Mouse (Mus musculus): Measurements from ENCODE around the gene Qrfpr.

Qrfpr gene

DNA sequence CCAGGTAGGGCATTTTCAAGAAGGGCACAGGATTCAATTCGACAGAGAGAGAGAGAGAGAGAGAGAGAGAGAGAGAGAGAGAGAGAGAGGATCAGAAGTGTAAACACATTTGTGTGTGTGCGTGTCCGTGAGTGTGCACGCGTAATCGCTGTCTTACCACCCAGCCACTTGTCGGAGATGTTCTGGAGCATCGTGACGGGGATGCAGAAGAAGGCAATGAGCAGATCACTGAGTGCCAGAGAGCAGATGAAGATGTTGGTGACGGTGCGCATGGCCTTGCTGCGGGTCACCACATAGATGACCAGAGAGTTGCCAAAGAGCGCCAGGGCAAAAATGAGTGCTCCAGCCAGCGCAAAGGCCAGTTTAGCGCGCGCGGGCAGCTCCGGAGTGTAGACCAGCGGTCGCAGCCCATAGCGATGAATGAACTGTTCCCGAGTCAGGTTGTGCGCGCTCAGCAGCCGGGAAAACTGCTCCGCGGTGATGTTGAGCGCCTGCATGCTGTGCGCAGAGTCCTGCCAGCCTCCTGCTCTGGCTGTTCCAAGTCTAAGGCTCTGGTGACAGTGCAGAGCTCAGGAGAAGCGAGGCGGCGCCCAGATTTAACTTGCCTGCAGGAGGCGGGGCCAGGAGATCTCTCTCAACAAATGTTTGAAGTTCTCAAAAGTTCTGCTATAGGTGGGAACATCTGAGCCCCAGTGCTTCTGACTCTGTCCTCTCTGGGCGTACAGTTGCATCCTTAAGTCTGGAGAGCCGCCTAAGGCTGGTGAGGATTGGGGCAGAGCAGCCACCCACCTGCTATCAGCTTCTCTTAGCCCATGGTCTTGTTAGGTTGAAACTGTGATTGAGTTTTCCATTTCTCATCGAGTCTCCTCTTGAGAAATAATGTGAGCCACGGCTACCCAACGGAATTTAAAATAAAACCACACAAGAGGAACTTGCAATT, at the start of gene Qrfpr:
Gene Qrfpr (minus strand): TSS at position 571 of the 940 bp plus-strand sequence.
- no peak for DNase-seq (ENCODE audit: low read depth)

DNA sequence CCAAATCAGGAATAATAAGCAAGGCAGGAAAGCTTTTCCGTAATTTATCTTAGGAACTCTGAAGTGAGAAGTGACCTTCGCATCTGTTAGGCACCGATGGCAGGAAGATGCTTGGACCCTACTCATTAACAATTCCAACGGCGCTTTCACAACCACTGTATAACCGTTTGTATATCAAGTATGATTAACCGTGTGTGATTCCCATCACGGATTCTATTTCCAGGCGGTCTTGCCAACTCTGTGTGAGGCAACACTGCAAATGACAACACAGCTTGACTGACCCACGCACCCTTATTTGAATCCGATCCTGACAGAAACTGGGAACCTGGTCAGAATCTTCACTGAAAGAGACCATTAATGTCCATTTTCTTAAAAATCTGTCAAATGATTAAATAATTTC, 41.8 kb upstream of the Qrfpr start:
- DNase-seq (ENCODE audit: low read depth) = no peak

DNA sequence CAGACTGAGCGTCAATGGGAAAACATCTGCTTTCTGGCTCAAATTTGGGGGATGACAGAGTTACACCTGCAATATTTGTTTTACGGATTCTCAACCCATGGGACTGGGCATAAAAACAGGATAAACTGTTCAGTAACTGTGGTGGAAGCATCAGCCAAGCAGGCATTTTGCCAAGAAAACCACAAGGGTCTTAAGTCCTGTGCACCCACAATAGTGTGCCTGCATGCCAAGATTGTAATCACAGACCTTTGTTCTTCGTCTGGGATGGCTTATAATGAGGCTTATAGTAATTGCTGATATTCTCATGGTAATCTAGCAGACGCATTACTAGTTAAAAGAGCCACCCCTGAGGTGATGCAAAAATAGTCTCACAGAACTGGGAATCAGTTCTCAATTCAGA, 41.2 kb upstream of the Qrfpr start:
- DNase-seq (ENCODE audit: low read depth) = no peak

DNA sequence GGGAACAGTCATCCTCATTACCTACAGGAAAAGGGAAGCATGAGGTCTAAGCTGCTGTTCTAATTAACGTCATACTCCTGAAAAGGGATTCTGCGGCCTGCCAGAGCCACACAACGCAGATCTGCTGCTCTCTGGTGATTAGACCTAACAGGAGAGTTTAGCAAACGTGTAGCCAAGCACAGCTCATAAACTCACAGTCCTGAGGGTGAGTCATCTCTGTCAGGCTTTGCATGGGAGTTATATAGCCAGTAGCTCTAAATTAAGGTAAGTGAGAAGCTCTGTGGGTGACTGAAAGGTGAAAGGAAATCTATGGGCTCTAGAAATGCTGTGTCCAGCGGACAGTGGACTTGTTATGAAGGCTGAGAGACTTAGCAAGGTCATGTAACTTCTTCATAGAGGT, 28.5 kb upstream of the Qrfpr start:
- DNase-seq (ENCODE audit: low read depth) = no peak

DNA sequence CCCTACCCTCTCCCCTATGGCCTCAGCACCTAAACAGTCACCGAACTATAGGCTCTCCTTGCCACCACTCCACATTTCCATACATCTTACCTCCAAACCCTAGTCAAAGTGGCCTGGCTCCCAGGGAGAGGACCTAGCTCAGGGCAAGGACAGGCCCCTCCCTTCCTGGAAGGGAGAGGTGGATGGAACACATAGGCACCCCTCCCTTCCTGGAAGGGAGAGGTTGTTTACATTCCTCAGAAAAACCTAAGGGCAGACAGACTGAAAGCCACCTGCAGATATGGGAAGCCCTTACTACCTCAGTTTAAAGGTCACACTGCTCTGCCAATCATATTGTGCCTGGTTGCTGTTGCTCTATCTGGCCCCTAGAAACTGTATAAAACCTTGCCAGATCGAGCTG, 26.3 kb upstream of the Qrfpr start:
- DNase-seq (ENCODE audit: low read depth) = no peak

- DNase-seq (ENCODE audit: low read depth) = no peak
Measured at GRCm38 (mm10) chr3:36229941-36230340, 7.8 kb upstream of the Qrfpr start.

GRCm38 (mm10) chr3:36227246-36227645, 5.1 kb upstream of the Qrfpr start:
- DNase-seq (ENCODE audit: low read depth) = no peak

- DNase-seq (ENCODE audit: low read depth) = no peak
Measured at GRCm38 (mm10) chr3:36223361-36223760, 1.2 kb upstream of the Qrfpr start.

DNA sequence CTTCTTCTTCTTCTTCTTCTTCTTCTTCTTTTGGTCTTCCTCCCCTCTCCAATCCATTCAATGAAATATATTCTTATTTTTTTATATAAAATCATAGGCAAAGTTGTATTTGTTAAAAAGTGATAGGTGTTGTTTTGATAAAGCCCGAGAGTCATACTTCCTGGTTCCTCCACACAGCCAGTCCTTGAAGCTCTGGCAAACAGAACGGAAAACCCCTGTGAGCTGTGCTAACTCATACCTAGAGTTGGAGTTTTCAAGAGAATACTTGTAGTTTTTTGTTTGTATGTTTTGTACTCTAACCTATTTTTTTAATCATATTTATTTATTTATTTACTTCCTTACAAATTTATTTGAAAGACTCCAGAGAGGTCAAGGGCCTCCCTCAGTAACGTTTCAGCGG, 9.4 kb downstream of the Qrfpr start:
- DNase-seq (ENCODE audit: low read depth) = no peak

DNA sequence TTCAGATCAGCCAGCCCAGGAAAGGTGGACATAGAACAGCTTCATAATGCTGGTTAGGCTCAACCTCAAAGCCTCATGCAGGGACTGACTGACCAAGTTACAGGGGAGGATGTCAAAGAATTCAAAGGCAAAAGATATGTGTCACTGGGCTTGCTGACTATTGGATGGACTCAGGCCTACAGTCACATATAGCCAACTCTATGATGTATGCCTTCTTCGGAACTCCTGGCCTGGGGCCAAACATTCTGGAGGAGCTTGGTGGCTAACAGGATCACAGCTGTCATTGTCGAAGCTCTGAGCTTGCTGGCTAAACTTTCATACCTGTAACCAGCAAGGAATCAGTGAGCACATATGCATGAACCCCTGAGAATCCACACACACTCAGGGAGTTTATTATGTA, 11.2 kb downstream of the Qrfpr start:
- DNase-seq (ENCODE audit: low read depth) = no peak

GRCm38 (mm10) chr3:36209776-36210555, 12.1 kb downstream of the Qrfpr start:
- peak; percentile 25 for DNase-seq (ENCODE audit: low read depth)

DNA sequence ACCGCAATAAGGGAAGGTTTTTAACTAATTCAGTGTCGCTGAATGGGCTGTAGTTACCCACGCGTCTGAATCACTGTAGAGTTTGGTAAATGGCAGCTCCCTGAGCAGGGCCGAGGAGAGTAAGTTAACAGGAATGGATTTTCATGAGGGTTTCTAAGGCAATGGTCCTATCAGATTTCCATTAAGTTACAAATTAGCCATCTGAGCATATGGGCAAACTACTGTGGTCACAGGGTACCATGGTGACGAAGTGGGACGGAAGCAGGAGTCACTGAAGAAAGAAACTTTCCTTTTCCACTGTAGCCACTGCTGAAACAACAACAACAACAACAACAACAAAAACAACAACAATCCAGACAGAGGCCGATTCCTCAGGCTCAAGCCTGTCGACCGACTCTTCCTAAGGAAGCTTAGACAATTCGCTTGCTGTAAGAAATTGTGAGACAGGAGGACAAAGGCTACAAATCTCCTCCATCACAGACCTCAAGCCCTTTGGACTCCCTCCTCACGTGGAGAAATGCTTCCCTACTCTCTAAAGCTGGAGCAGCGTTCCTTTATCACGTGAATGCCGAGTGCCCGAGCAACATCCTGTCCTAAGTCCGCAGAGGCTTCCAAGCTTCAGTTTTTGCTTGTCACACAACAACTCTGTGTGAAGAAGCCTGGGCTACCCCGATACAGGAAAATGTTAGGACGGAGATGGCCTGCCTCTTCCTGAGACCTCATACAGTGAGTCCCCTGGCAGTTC, 14.4 kb downstream of the Qrfpr start:
- DNase-seq (ENCODE audit: low read depth) = no peak

GRCm38 (mm10) chr3:36202932-36203331, 19.2 kb downstream of the Qrfpr start:
- DNase-seq (ENCODE audit: low read depth) = no peak

DNA sequence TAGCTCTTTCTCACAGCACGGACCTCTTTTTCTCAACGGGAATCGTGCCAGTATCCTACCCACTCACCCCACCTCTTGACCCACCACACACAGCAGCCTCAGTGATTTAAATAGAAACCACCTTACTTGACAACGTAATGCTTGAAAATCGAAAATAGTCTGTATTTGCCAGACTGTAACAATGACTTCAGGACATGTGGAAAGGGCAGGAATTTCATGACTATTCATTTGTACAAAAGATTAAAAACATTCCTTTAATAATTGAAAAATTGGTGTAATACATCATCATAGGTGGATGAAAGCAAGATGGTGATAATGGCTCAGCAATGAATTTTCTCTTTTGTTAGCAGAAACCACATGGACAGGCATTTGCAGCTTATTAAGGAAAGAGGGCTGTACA, 21.0 kb downstream of the Qrfpr start:
- DNase-seq (ENCODE audit: low read depth) = no peak

GRCm38 (mm10) chr3:36189243-36189642, 32.9 kb downstream of the Qrfpr start:
- no peak for DNase-seq (ENCODE audit: low read depth)

- no peak for DNase-seq (ENCODE audit: low read depth)
Measured at GRCm38 (mm10) chr3:36186510-36186909, 35.6 kb downstream of the Qrfpr start.

- peak; percentile 37 for DNase-seq (ENCODE audit: low read depth)
Measured at GRCm38 (mm10) chr3:36181519-36181918, 40.6 kb downstream of the Qrfpr start.

DNA sequence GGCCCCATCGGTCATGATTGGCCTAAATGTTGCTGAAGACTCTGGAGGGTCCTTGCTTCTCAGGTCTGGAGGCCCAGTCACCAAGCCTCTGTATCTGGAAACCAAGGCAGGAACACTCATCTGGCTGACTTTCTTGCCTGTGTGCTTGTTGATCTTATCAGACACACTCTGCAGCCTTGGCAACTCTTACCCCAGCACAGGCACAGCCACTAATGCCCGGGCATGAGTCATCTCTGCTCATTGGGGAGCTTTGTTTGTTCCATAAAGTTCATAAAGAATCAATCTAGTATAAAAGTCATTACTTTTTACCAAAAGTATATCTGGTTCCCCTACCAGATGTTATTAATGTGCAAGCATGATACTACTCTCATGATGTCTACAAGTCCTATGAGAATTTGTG, 48.4 kb downstream of the Qrfpr start:
- DNase-seq (ENCODE audit: low read depth) = no peak

DNA sequence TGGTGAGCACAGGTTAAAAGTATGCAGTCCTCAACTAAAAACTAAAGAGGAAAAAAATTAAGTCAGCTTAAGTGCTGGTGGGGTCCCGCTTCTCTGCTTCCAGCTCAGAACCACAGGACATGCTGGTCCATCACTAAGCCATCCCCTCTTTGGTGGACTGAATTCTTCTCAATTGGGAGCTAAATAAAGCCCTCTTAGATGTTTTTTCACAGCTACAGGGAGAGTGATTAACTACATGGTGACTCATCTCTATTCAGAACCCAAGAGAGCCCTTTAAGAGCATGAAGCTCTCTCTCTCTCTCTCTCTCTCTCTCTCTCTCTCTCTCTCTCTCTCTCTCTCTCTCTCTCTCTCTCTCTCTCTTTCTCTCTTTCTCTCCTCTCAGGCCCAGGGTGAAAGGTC, 50.8 kb downstream of the Qrfpr start:
- DNase-seq (ENCODE audit: low read depth) = no peak

DNA sequence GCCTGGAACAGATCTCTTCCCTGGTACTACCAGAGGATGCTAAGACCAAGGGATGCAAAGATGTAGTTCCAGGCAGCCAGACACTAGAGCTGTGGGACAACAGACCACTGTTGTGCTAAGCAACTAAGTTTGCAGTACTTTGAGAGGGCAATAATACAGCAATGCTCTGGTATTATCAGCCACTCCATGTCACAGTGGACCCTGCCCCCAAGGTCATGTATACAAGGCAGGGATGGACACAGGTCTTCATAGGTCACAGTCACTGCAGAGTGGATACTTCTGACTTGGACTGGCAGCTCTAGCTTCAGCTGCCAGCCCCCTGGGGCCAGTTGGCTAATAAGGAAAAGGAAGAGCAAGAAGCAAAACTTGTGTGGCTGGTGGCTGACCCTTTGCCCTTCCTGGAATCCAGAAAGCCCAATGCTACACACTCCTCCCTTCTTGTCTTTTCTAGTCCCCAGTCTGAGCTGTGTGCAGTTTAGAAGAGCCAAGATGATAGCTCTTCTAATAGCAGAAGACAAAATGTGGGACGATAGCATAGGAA, 51.4 kb downstream of the Qrfpr start:
- no peak for DNase-seq (ENCODE audit: low read depth)

- no peak for DNase-seq (ENCODE audit: low read depth)
Measured at GRCm38 (mm10) chr3:36155268-36155667, 66.8 kb downstream of the Qrfpr start.

Data from c-Kit-positive CD71-negative TER-119-negative erythroid progenitor cells, embryonic 14.5 days (primary cell).